ENCODE assay signal across 16 mouse cellular contexts in genomic region chr2:178304188-178304529, GRCm38 (mm10).
A peak's percentile ranks its signal among the peaks of the same experiment; 100 is the strongest.
DNase-seq lines count a peak whose midpoint lies in the region; ATAC-seq and TF ChIP-seq lines count a peak whose summit lies in the region.
"Had no signal": no experiment of that assay in that cellular context is flagged by ENCODE, and none has a peak within 500 bp of the region (broad histone marks: within the 10 kb centered on the region; RNA-seq: fewer than 3 reads in every experiment).

No protein-coding gene starts in this region.

- WGBS in embryonic facial prominence, embryonic 14.5 days: 67% methylated on average over 1 of the region's 1 CpGs
- WGBS in forebrain, embryonic 15.5 days: 14% methylated on average over 1 of the region's 1 CpGs
- 16% methylated on average over 1 of the region's 1 CpGs for WGBS in hindbrain, embryonic 16.5 days
- 13% methylated on average over 1 of the region's 1 CpGs for WGBS in midbrain, postnatal 0 days
- 69% methylated on average over 1 of the region's 1 CpGs for WGBS in kidney, embryonic 16.5 days
- WGBS in heart, embryonic 10.5 days: 60% methylated on average over 1 of the region's 1 CpGs

- no peaks in the 10 kb centered on the region for H3K4me1 ChIP-seq in embryonic facial prominence, embryonic 14.5 days (ENCODE audit: control insufficient read depth, insufficient read depth, low read length)
- H3K4me1 ChIP-seq in forebrain, embryonic 15.5 days: peaks cover 22% of the 10 kb centered on the region
- peaks cover 19% of the 10 kb centered on the region for H3K4me1 ChIP-seq in hindbrain, embryonic 16.5 days (ENCODE audit: control insufficient read depth, insufficient read depth, low read depth, low read length)
- peaks cover 18% of the 10 kb centered on the region for H3K4me1 ChIP-seq in midbrain, postnatal 0 days (ENCODE audit: insufficient read depth, low read length)
- no peaks in the 10 kb centered on the region for H3K4me1 ChIP-seq in kidney, embryonic 16.5 days (ENCODE audit: insufficient read depth, low read length)
- peaks cover 7% of the 10 kb centered on the region; the same call in 1 of the 2 replicates for H3K4me1 ChIP-seq in heart, embryonic 10.5 days
- H3K4me1 ChIP-seq: heart, embryonic 13.5 days; liver, embryonic 13.5 days; megakaryocyte, embryonic 14.5 days had no signal

- no peaks in the 10 kb centered on the region for H3K36me3 ChIP-seq in embryonic facial prominence, embryonic 14.5 days (ENCODE audit: control insufficient read depth, insufficient read depth, low read length)
- no peaks in the 10 kb centered on the region for H3K36me3 ChIP-seq in forebrain, embryonic 15.5 days
- no peaks in the 10 kb centered on the region for H3K36me3 ChIP-seq in hindbrain, embryonic 16.5 days (ENCODE audit: control insufficient read depth, insufficient read depth, low read length)
- H3K36me3 ChIP-seq in midbrain, postnatal 0 days (ENCODE audit: insufficient read depth, low read length): peaks cover 4% of the 10 kb centered on the region; the same call in 1 of the 2 replicates
- H3K36me3 ChIP-seq in kidney, embryonic 16.5 days (ENCODE audit: insufficient read depth, low read length): no peaks in the 10 kb centered on the region
- no peaks in the 10 kb centered on the region for H3K36me3 ChIP-seq in heart, embryonic 10.5 days
- H3K36me3 ChIP-seq: embryonic facial prominence, embryonic 12.5 days; heart, embryonic 13.5 days; liver, embryonic 13.5 days had no signal

- no peak for TF ChIP-seq CTCF in midbrain, postnatal 0 days (IDR thresholded peaks at IDR 0.05)

- no peak for DNase-seq in embryonic facial prominence, embryonic 14.5 days (ENCODE audit: low spot score)
- DNase-seq in midbrain, postnatal 0 days (ENCODE audit: low spot score): no peak
- DNase-seq in heart, embryonic 10.5 days (ENCODE audit: low spot score): no peak
- DNase-seq in cerebellum, adult 8-10 months: no peak
- DNase-seq: cerebellum, postnatal 25 days; gastrocnemius, postnatal 14 days; kidney, adult 9 months; liver, embryonic 13.5 days; thymus, adult 2 months had no signal

- H3K4me3 ChIP-seq in embryonic facial prominence, embryonic 14.5 days (ENCODE audit: low read depth, low read length): no peak overlapping the region
- H3K4me3 ChIP-seq in forebrain, embryonic 15.5 days: no peak overlapping the region
- H3K4me3 ChIP-seq in hindbrain, embryonic 16.5 days (ENCODE audit: low read length): no peak overlapping the region
- no peak overlapping the region for H3K4me3 ChIP-seq in midbrain, postnatal 0 days (ENCODE audit: low read depth, low read length)
- H3K4me3 ChIP-seq in kidney, embryonic 16.5 days (ENCODE audit: low read length): no peak overlapping the region
- H3K4me3 ChIP-seq in heart, embryonic 10.5 days: no peak overlapping the region
- H3K4me3 ChIP-seq: embryonic facial prominence, embryonic 12.5 days; heart, embryonic 13.5 days; liver, embryonic 13.5 days; megakaryocyte, embryonic 14.5 days had no signal

- no peak overlapping the region for H3K27ac ChIP-seq in embryonic facial prominence, embryonic 14.5 days (replicated peaks; ENCODE audit: low read depth, low read length)
- H3K27ac ChIP-seq in forebrain, embryonic 15.5 days (replicated peaks): peak overlapping the region; percentile 79
- H3K27ac ChIP-seq in hindbrain, embryonic 16.5 days (ENCODE audit: low read depth, low read length): peak overlapping the region; percentile 73
- H3K27ac ChIP-seq in midbrain, postnatal 0 days (ENCODE audit: low read depth, low read length): peak overlapping the region; percentile 85
- no peak overlapping the region for H3K27ac ChIP-seq in kidney, embryonic 16.5 days (ENCODE audit: low read length)
- H3K27ac ChIP-seq in heart, embryonic 10.5 days: no peak overlapping the region
- H3K27ac ChIP-seq: embryonic facial prominence, embryonic 12.5 days; heart, embryonic 13.5 days; liver, embryonic 13.5 days had no signal

- no peaks in the 10 kb centered on the region for H3K9me3 ChIP-seq in embryonic facial prominence, embryonic 14.5 days (ENCODE audit: control insufficient read depth, low read length)
- no peaks in the 10 kb centered on the region for H3K9me3 ChIP-seq in forebrain, embryonic 15.5 days
- no peaks in the 10 kb centered on the region for H3K9me3 ChIP-seq in hindbrain, embryonic 16.5 days (ENCODE audit: control insufficient read depth, low read length)
- H3K9me3 ChIP-seq in midbrain, postnatal 0 days (ENCODE audit: low read length): no peaks in the 10 kb centered on the region
- no peaks in the 10 kb centered on the region for H3K9me3 ChIP-seq in kidney, embryonic 16.5 days (ENCODE audit: low read length)
- H3K9me3 ChIP-seq in heart, embryonic 10.5 days: no peaks in the 10 kb centered on the region
- H3K9me3 ChIP-seq: embryonic facial prominence, embryonic 12.5 days; heart, embryonic 13.5 days; liver, embryonic 13.5 days had no signal

- peak; percentile 54; the same call in 1 of the 2 replicates for ATAC-seq in embryonic facial prominence, embryonic 14.5 days (ENCODE audit: low read depth)
- peak; percentile 39 for ATAC-seq in forebrain, embryonic 15.5 days (replicated peaks)
- peak; percentile 51 for ATAC-seq in hindbrain, embryonic 16.5 days
- ATAC-seq in midbrain, postnatal 0 days (ENCODE audit: low FRiP score): peak; percentile 29
- no peak for ATAC-seq in kidney, embryonic 16.5 days (ENCODE audit: low FRiP score, low TSS enrichment)
- ATAC-seq: lung, postnatal 0 days had no signal

- H3K4me2 ChIP-seq in embryonic facial prominence, embryonic 14.5 days (ENCODE audit: low read depth, low read length): no peak overlapping the region
- no peak overlapping the region for H3K4me2 ChIP-seq in forebrain, embryonic 15.5 days (replicated peaks)
- no peak overlapping the region for H3K4me2 ChIP-seq in hindbrain, embryonic 16.5 days (ENCODE audit: low read length)
- peak overlapping the region; percentile 39 for H3K4me2 ChIP-seq in midbrain, postnatal 0 days (ENCODE audit: low read depth, low read length, poor library complexity, severe bottlenecking)
- no peak overlapping the region for H3K4me2 ChIP-seq in kidney, embryonic 16.5 days (replicated peaks; ENCODE audit: low read depth, low read length)
- H3K4me2 ChIP-seq: embryonic facial prominence, embryonic 12.5 days; heart, embryonic 13.5 days; liver, embryonic 13.5 days had no signal

- H3K9ac ChIP-seq in embryonic facial prominence, embryonic 14.5 days (ENCODE audit: low read depth, low read length): no peak overlapping the region
- H3K9ac ChIP-seq in forebrain, embryonic 15.5 days (replicated peaks): 0 out of 2 replicates have a peak overlapping the region, but pooled peaks have one; percentile 3
- no peak overlapping the region for H3K9ac ChIP-seq in hindbrain, embryonic 16.5 days (ENCODE audit: low read depth, low read length)
- no peak overlapping the region for H3K9ac ChIP-seq in midbrain, postnatal 0 days (replicated peaks; ENCODE audit: low read length, poor library complexity, severe bottlenecking)
- H3K9ac ChIP-seq in kidney, embryonic 16.5 days (replicated peaks; ENCODE audit: low read length): no peak overlapping the region
- H3K9ac ChIP-seq: embryonic facial prominence, embryonic 12.5 days; heart, embryonic 13.5 days; liver, embryonic 13.5 days had no signal

- H3K27me3 ChIP-seq in embryonic facial prominence, embryonic 14.5 days (replicated peaks; ENCODE audit: control insufficient read depth, insufficient read depth, low read length): no peaks in the 10 kb centered on the region
- H3K27me3 ChIP-seq in forebrain, embryonic 15.5 days: no peaks in the 10 kb centered on the region
- H3K27me3 ChIP-seq in hindbrain, embryonic 16.5 days (replicated peaks; ENCODE audit: control insufficient read depth, insufficient read depth, low read length): no peaks in the 10 kb centered on the region
- H3K27me3 ChIP-seq in midbrain, postnatal 0 days (ENCODE audit: insufficient read depth, low read length): no peaks in the 10 kb centered on the region
- H3K27me3 ChIP-seq in kidney, embryonic 16.5 days (ENCODE audit: insufficient read depth, low read length): no peaks in the 10 kb centered on the region
- peaks cover 8% of the 10 kb centered on the region; the same call in 1 of the 2 replicates for H3K27me3 ChIP-seq in heart, embryonic 10.5 days (ENCODE audit: insufficient read depth, poor library complexity, severe bottlenecking)
- H3K27me3 ChIP-seq: embryonic facial prominence, embryonic 12.5 days; liver, embryonic 13.5 days; megakaryocyte, embryonic 14.5 days had no signal

Comparison
In these comparisons a context has a peak if more than half of its experiments do, and no peak if none do; other contexts are left out.
1. H3K27ac ChIP-seq: peak in forebrain, embryonic 15.5 days (single experiment), hindbrain, embryonic 16.5 days (single experiment) and midbrain, postnatal 0 days (single experiment); none in embryonic facial prominence, embryonic 14.5 days (single experiment), kidney, embryonic 16.5 days (single experiment) and heart, embryonic 10.5 days (single experiment).